Mouse (Mus musculus) layer of hippocampus, adult 2 months (tissue): Measurements from ENCODE around the gene Plin3. TPM values are rescaled to one million over a fixed set of nuclear protein-coding genes. Genes with fewer than 3 reads are reported as not detected.
A peak's percentile ranks its signal among the peaks of the same experiment; 100 is the strongest.
"Not testable (repeated sequence)": the region's sequence is repeated elsewhere in the genome, so short reads cannot be mapped to it uniquely, and the experiment has no call there.

Experiments used
- DNase-seq, 2 experiments: peaks; one replicate each; pipeline ENCODE4 v3.0.0; 2022; ENCODE audit warnings: low spot score in 2 of 2
- H3K27ac ChIP-seq: fragments of 200-600 bp; 2 replicates; pipeline ENCODE4 v1.8.1; 2022
- H3K4me3 ChIP-seq: fragments of 200-600 bp; 2 replicates; pipeline ENCODE4 v1.8.1; 2022; ENCODE audit warnings: mild to moderate bottlenecking
- CTCF ChIP-seq: fragments of 200-600 bp; conservative IDR thresholded peaks from 2 replicates; pipeline ENCODE4 v1.8.1; 2022; ENCODE audit warnings: antibody characterized with exemption, mild to moderate bottlenecking, moderate library complexity
- total RNA-seq, 2 experiments: library from RNA; stranded (reverse); gene quantifications; 2 replicates each; pipeline ENCODE4 v1.2.3; 2021

The Plin3 gene
- total RNA-seq, 2 experiments from 2014 or later: 16.8 to 17.2 TPM

- peak; percentile 81 to 82 for DNase-seq
- Histone ChIP-seq H3K27ac (0 out of 2 replicates have a peak overlapping the region, but pooled peaks have one; percentile 51), H3K4me3 (no peak overlapping the region)
- peak; percentile 83 for TF ChIP-seq CTCF
Measured at GRCm38 (mm10) chr17:56264020-56264419, 28.7 kb downstream of the Plin3 start.

GRCm38 (mm10) chr17:56262645-56263094, 30.0 kb downstream of the Plin3 start:
- no peak for DNase-seq
- TF ChIP-seq CTCF: no peak
- Histone ChIP-seq H3K4me3 (no peak overlapping the region), H3K27ac (no peak overlapping the region)

GRCm38 (mm10) chr17:56261166-56261565, 31.5 kb downstream of the Plin3 start:
- no peak for TF ChIP-seq CTCF
- no peak for DNase-seq
- H3K27ac ChIP-seq: peak overlapping the region; percentile 48; the same call in 1 of the 2 replicates
- H3K4me3 ChIP-seq: peak overlapping the region; percentile 5; the same call in 1 of the 2 replicates

- Histone ChIP-seq H3K27ac (no peak overlapping the region), H3K4me3 (peak overlapping the region; percentile 67)
- DNase-seq: no peak
- TF ChIP-seq CTCF: no peak
Measured at GRCm38 (mm10) chr17:56259301-56260037, 33.2 kb downstream of the Plin3 start.

- DNase-seq, H3K27ac ChIP-seq: not testable (repeated sequence)
- H3K4me3 ChIP-seq: peak overlapping the region; percentile 67
Measured at GRCm38 (mm10) chr17:56258812-56259211, 33.9 kb downstream of the Plin3 start.

GRCm38 (mm10) chr17:56258269-56258668, 34.4 kb downstream of the Plin3 start:
- H3K4me3 ChIP-seq: peak overlapping the region; percentile 67
- not testable (repeated sequence) for H3K27ac ChIP-seq, DNase-seq

- Histone ChIP-seq H3K27ac (peak overlapping the region; percentile 92), H3K4me3 (peak overlapping the region; percentile 67)
- no peak for TF ChIP-seq CTCF
- no peak for DNase-seq
Measured at GRCm38 (mm10) chr17:56257181-56257894, 35.3 kb downstream of the Plin3 start.

- no peak for TF ChIP-seq CTCF
- DNase-seq: peak; percentile 91 to 99
- peak within 1 kb of the TSS; percentile 67 for H3K4me3 ChIP-seq
- H3K27ac ChIP-seq: peak within 1 kb of the TSS; percentile 92
Measured at GRCm38 (mm10) chr17:56256239-56256881, 36.3 kb downstream of the Plin3 start, which contains the start of gene Fem1a. Gene Fem1a (plus strand): TSS chr17:56256810.

GRCm38 (mm10) chr17:56255863-56256238, 36.8 kb downstream of the Plin3 start:
- peak overlapping the region; percentile 67 for H3K4me3 ChIP-seq
- peak; percentile 99 for DNase-seq
- peak; percentile 84 for TF ChIP-seq CTCF
- H3K27ac ChIP-seq: peak overlapping the region; percentile 92

- Histone ChIP-seq H3K27ac (peak overlapping the region; percentile 82), H3K4me3 (peak overlapping the region; percentile 21; the same call in 1 of the 2 replicates)
- peak; percentile 63 for DNase-seq
- TF ChIP-seq CTCF: no peak
Measured at GRCm38 (mm10) chr17:56255429-56255828, 37.2 kb downstream of the Plin3 start.

- H3K27ac ChIP-seq: peak overlapping the region; percentile 82
- no peak for TF ChIP-seq CTCF
- H3K4me3 ChIP-seq: no peak overlapping the region
- DNase-seq: no peak
Measured at GRCm38 (mm10) chr17:56254695-56255094, 38.0 kb downstream of the Plin3 start.

GRCm38 (mm10) chr17:56251136-56251829, 41.4 kb downstream of the Plin3 start:
- peak; percentile 78 for TF ChIP-seq CTCF
- peak overlapping the region; percentile 95 for H3K27ac ChIP-seq
- DNase-seq: peak; percentile 68 to 79
- peak overlapping the region; percentile 31; the same call in 1 of the 2 replicates for H3K4me3 ChIP-seq
